Mouse (Mus musculus) intestine, embryonic 14.5 days (tissue): Measurements from ENCODE around the gene Timm9. TPM values are rescaled to one million over a fixed set of nuclear protein-coding genes. Genes with fewer than 3 reads are reported as not detected.

Source experiments
- ATAC-seq: fragments of 200-750 bp; cut with Nextera tagmentation; replicated peaks from 2 replicates; pipeline ENCODE4 v1.8.0; 2017; ENCODE audit warnings: low read depth, moderate number of reproducible peaks, moderate TSS enrichment, moderate library complexity; ENCODE audit not compliant: low FRiP score, low TSS enrichment
- DNase-seq: peaks from one replicate; pipeline ENCODE4 v3.0.0-alpha.2; 2018; ENCODE audit warnings: low spot score
- H3K27ac ChIP-seq: fragments of 300-500 bp; sonication (generic); 2 replicates; pipeline ENCODE4 v1.5.1; 2014; ENCODE audit warnings: low read depth, mild to moderate bottlenecking, control low read depth
- H3K27me3 ChIP-seq: fragments of 300-500 bp; sonication (generic); replicated peaks from 2 replicates; pipeline ENCODE4 v1.6.1; 2014; ENCODE audit warnings: low read length, control low read depth; ENCODE audit not compliant: control insufficient read depth, insufficient read depth
- H3K36me3 ChIP-seq: fragments of 300-500 bp; sonication (generic); 2 replicates; pipeline ENCODE4 v1.6.1; 2014; ENCODE audit warnings: low read length, control low read depth; ENCODE audit not compliant: control insufficient read depth, insufficient read depth
- H3K4me1 ChIP-seq: fragments of 300-500 bp; sonication (generic); replicated peaks from 2 replicates; pipeline ENCODE4 v1.6.1; 2014; ENCODE audit warnings: low read length, control low read depth, mixed read lengths; ENCODE audit not compliant: control insufficient read depth, insufficient read depth
- H3K4me2 ChIP-seq: fragments of 300-500 bp; sonication (generic); 2 replicates; pipeline ENCODE4 v1.6.1; 2014; ENCODE audit warnings: low read length
- H3K4me3 ChIP-seq: fragments of 300-500 bp; sonication (generic); 2 replicates; pipeline ENCODE4 v1.5.1; 2014; ENCODE audit warnings: low read depth, low read length, control low read depth, mixed read lengths
- H3K9ac ChIP-seq: fragments of 300-500 bp; sonication (generic); 2 replicates; pipeline ENCODE4 v1.6.1; 2014; ENCODE audit warnings: mild to moderate bottlenecking, low read length
- H3K9me3 ChIP-seq: fragments of 300-500 bp; sonication (generic); 2 replicates; pipeline ENCODE4 v1.6.1; 2016; ENCODE audit warnings: low read length, control low read depth; ENCODE audit not compliant: control insufficient read depth
- WGBS: fragments of 180-500 bp; shearing (Covaris S2); extraction: QIAGEN DNeasy Blood & Tissue Kit; methylation state at CpG from one replicate; pipeline ENCODE4 v1.1.7; 2014; 5-methylcytosine and 5-hydroxymethylcytosine counted together
- polyA plus RNA-seq: library from polyadenylated mRNA; unstranded; fragments of >200 nt; fragmentation: Nextera tagmentation; extraction: Ambion mirVana; gene quantifications from 2 replicates; pipeline ENCODE4 v1.2.1, GENCODE M21; 2014

Gene Timm9
- polyA plus RNA-seq, 1 experiment from 2014 or later, result 108 TPM

DNA sequence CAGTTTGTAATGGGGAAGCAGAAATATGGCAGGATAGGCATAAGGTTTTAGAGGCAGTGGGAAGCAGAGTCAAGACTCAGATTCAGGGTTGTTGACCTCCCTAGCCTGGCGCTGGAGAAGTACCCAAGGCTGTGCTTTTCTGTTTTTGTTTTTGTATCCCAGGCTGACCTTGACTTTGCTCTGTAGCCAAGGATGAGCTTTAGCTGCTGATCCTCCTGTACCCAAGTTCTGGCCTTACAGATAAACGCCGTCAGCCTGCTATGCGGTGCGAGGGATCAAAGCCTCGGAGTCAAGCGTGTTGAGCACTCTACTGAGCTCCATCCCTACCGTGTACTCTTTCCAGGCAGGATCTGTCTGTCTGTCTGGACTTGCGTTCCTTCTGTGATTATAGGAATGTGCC lies 12.3 kb upstream of the Timm9 start:
- ATAC-seq, result no peak
- no peaks in the 10 kb centered on the region for H3K4me1 ChIP-seq
- H3K27me3 ChIP-seq, result no peaks in the 10 kb centered on the region
- no peaks in the 10 kb centered on the region for H3K9me3 ChIP-seq
- H3K4me3 ChIP-seq, result no peak overlapping the region
- H3K36me3 ChIP-seq, result peaks cover 86% of the 10 kb centered on the region
- H3K4me2 ChIP-seq, result no peak overlapping the region
- H3K9ac ChIP-seq, result no peak overlapping the region
- WGBS, result 96% methylated on average over 9 of the region's 9 CpGs
- DNase-seq, result no peak
- no peak overlapping the region for H3K27ac ChIP-seq

DNA sequence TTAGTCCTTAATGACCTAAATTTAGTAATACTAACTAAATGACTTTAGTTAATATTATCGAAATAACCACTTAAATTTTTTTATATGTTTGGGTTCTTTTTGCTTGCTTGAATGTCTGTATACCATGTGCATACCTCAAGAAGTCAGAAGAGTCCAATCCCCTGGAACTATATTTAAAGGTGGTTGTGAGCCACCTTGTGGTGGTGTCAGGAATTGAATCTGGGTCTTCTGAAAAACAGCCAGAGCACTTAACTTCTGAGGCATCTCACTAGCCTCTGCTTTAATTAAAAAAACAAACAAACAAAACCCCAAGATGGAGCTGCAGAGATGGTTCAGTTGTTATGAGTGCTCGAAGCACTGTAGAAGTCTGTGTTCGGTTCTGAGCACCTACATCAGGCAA lies 11.2 kb upstream of the Timm9 start:
- Histone ChIP-seq H3K9me3 (no peaks in the 10 kb centered on the region), H3K36me3 (peaks cover 86% of the 10 kb centered on the region), H3K4me3 (no peak overlapping the region), H3K27me3 (no peaks in the 10 kb centered on the region), H3K4me1 (no peaks in the 10 kb centered on the region), H3K27ac (no peak overlapping the region), H3K4me2 (no peak overlapping the region), H3K9ac (no peak overlapping the region)
- DNase-seq (peak; percentile 62), ATAC-seq (no peak; the same call in 1 of the 2 replicates)
- WGBS, result 88% methylated on average over 3 of the region's 3 CpGs

DNA sequence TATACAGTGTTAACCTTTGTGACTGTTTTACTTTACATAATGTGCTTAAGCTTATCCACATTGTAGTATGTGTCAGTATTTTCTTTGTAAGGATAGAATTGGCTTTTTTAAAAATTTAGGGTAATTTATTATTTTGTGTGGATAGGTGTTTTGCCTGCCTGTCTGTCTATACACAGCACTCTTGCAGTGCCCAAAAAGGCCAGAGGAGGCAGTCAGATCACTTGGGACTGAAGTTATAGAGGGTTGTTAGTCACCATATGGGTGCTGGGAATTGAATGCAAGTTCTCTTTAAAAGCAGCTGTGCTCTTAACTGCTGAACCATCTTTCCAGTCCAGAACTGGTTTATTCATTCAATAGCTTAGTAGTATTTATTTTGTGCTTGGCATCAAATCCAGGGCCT lies 4.7 kb upstream of the Timm9 start:
- H3K9ac ChIP-seq, result no peak overlapping the region
- H3K4me1 ChIP-seq, result peaks cover 8% of the 10 kb centered on the region
- no peak for DNase-seq
- no peak overlapping the region for H3K4me3 ChIP-seq
- H3K36me3 ChIP-seq, result peaks cover 59% of the 10 kb centered on the region
- H3K9me3 ChIP-seq, result no peaks in the 10 kb centered on the region
- H3K27ac ChIP-seq, result no peak overlapping the region
- ATAC-seq, result no peak
- H3K4me2 ChIP-seq, result no peak overlapping the region
- no peaks in the 10 kb centered on the region for H3K27me3 ChIP-seq

DNA sequence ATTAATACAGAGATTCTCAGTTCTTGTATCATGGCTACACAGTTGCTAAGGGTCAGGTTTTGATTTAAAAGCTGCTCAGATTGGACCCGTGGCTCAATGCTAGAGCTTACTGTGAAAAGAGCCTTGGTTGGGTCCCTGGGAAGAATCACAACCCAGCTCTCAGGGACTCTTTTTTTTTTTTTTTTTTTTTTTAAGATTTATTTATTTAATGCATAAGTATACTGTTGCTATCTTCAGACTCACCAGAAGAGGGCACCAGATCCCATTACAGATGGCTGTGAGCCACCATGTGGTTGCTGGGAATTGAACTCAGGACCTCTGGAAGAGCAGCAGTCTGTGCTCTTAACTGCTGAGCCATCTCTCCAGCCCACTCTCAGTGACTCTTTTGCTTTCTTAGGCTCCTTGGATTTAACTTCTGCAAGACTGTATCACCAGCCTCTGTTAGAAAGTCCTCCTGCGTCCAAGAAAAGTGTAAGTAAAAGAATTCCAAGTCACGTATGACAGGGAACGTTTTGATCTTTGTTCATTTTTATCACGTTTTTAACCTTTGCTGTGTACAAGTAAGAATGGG lies 2.9 kb upstream of the Timm9 start:
- no peak for ATAC-seq
- Histone ChIP-seq H3K9ac (no peak overlapping the region), H3K27ac (no peak overlapping the region), H3K36me3 (peaks cover 40% of the 10 kb centered on the region), H3K9me3 (no peaks in the 10 kb centered on the region), H3K27me3 (no peaks in the 10 kb centered on the region), H3K4me2 (no peak overlapping the region), H3K4me3 (no peak overlapping the region), H3K4me1 (peaks cover 8% of the 10 kb centered on the region)
- no peak for DNase-seq
- 77% methylated on average over 5 of the region's 5 CpGs for WGBS

DNA sequence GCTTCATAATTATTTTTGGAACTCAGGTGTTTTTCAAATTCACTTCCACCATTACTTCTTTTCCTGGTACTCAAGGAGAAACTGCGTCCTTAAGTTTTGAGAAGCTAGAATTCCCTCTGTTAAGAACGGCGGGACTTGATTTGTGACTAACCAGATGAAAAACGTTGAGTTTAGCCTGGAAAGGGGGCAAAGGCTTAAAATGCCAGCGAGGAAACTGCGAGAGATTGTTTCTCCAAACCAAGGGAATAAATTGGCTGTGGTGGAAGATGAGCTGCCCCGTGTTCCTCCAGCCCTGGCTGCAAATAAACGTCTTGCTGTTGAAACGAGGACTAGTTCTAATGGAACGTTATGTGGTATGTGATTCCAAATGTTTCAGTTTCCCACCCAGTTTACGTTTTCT lies 1.2 kb upstream of the Timm9 start:
- Histone ChIP-seq H3K4me2 (peak overlapping the region; percentile 86), H3K27ac (no peak overlapping the region), H3K9me3 (no peaks in the 10 kb centered on the region)

DNA sequence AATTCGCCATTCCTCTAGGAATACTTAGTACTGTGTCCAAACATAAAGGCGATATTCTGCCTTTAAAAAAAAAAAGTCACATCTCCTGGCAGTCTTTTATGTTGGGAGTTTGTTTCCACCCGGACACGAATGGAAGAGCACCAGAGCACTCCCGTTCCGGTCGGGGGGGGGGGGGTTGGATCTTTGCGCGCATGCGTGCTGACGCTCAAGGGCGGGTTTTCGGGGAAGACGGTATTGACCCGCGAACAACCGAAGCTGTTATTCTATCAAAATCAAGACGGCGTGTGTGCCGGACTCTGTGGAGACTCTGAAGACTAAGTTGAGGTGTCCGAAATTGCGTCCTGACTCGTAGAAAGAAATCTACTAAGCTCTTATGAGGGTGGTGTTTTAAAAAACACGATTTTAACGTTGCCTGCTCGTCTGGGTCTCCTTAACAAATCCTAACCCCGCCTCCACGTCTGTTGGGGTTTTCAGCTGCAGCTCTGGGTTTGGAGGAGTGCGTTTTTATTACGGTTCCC lies 549 bp upstream of the Timm9 start:
- under 1% methylated on average over 30 of the region's 30 CpGs for WGBS
- Histone ChIP-seq H3K9ac (peak overlapping the region; percentile 77), H3K4me3 (peak overlapping the region; percentile 93), H3K36me3 (peaks cover 38% of the 10 kb centered on the region), H3K4me1 (peaks cover 8% of the 10 kb centered on the region), H3K9me3 (no peaks in the 10 kb centered on the region), H3K27me3 (no peaks in the 10 kb centered on the region), H3K4me2 (peak overlapping the region; percentile 86), H3K27ac (peak overlapping the region; percentile 78)
- DNase-seq, result peak; percentile 96
- ATAC-seq, result peak; percentile 91

More for the DNA sequence above, 1.2 kb upstream of the Timm9 start:
- Histone ChIP-seq H3K4me3 (peak overlapping the region; percentile 93), H3K36me3 (peaks cover 38% of the 10 kb centered on the region), H3K27me3 (no peaks in the 10 kb centered on the region), H3K4me1 (peaks cover 8% of the 10 kb centered on the region), H3K9ac (peak overlapping the region; percentile 77)
- no peak for DNase-seq
- WGBS, result 5% methylated on average over 11 of the region's 11 CpGs
- ATAC-seq, result no peak

DNA sequence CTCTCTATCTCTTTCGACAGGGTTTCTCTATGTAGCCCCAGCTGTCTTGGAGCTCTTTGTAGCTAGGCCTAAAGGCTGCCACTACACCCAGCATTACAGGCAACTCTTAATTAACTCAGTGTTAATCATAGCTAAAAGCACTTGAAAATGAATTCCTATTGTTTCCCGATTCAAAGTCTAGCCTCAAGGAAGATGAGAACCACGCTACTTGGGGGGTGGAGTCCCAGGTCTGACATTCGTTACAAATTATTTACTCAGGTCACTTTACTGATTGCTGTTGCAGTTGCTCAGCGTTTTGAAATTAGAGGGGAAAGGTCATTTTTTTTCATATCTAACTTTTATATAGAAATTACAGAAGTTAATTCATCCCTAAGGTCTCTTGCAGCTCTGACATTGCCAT lies 903 bp downstream of the Timm9 start:
- no peak for DNase-seq
- Histone ChIP-seq H3K9me3 (no peaks in the 10 kb centered on the region), H3K36me3 (peaks cover 34% of the 10 kb centered on the region), H3K27me3 (no peaks in the 10 kb centered on the region), H3K4me2 (peak overlapping the region; percentile 79), H3K4me3 (peak overlapping the region; percentile 93), H3K9ac (peak overlapping the region; percentile 77), H3K4me1 (peaks cover 8% of the 10 kb centered on the region), H3K27ac (no peak overlapping the region)
- no peak for ATAC-seq
- WGBS, result 32% methylated on average over 5 of the region's 5 CpGs

DNA sequence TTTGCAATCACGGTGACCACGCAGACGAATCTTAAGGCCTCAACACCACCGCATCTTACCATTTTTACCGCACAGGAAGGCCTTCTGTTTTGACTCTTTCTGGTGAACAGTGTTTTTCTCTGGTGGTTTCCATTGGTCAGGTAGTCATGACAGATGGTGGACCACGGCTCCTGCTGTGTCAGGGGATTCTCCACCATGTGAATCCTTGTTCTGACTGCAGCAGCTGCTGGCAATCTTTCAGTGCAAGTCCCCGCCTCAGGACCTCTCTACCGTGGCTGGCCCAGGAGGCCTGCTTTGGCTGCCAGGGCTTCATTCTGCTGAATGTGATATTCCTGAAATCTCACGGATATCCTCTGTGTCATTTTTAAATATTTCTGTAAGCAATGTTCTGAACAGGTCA lies 13.2 kb downstream of the Timm9 start:
- 92% methylated on average over 9 of the region's 9 CpGs for WGBS
- H3K36me3 ChIP-seq, result peaks cover 49% of the 10 kb centered on the region
- no peak overlapping the region for H3K4me2 ChIP-seq
- ATAC-seq (no peak), DNase-seq (no peak)
- H3K27ac ChIP-seq, result no peak overlapping the region
- H3K9ac ChIP-seq, result no peak overlapping the region
- no peak overlapping the region for H3K4me3 ChIP-seq
- H3K9me3 ChIP-seq, result no peaks in the 10 kb centered on the region
- no peaks in the 10 kb centered on the region for H3K27me3 ChIP-seq
- no peaks in the 10 kb centered on the region for H3K4me1 ChIP-seq

DNA sequence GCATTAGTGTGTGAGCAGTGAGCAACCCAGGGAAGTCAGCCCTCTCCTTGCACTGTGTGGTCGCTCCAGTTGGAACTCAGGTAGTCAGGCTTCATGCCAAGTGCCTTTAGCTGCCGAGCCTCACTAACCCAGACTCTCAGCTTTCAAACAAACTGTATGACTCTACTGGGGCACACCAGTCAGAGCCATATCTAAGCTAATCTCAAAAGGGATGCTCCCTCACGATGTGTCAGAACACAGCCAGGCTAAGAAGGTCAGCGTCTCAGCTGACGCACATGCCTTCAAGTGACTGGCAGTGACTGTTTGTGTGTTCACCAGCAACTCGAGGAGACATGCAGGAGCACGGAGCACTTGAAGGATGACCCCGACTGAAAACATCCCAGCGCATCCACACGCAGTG lies 13.8 kb downstream of the Timm9 start:
- Histone ChIP-seq H3K9ac (no peak overlapping the region), H3K36me3 (peaks cover 44% of the 10 kb centered on the region), H3K4me3 (no peak overlapping the region), H3K27ac (no peak overlapping the region), H3K4me2 (no peak overlapping the region), H3K9me3 (no peaks in the 10 kb centered on the region), H3K27me3 (no peaks in the 10 kb centered on the region), H3K4me1 (no peaks in the 10 kb centered on the region)
- no peak for ATAC-seq
- 88% methylated on average over 10 of the region's 10 CpGs for WGBS
- peak; percentile 37 for DNase-seq
